Mouse (Mus musculus) embryonic facial prominence, embryonic 15.5 days (tissue): ENCODE data around the gene Gm17428. TPM values are rescaled to one million over a fixed set of nuclear protein-coding genes. Genes with fewer than 3 reads are reported as not detected.

Experiments used
- ATAC-seq: fragments of 200-750 bp; cut with Nextera tagmentation; 2 replicates; pipeline ENCODE4 v1.8.0; 2017; ENCODE audit warnings: low read depth, moderate TSS enrichment; ENCODE audit not compliant: insufficient number of reproducible peaks, low FRiP score, low TSS enrichment
- H3K27ac ChIP-seq: fragments of 300-500 bp; sonication (generic); replicated peaks from 2 replicates; pipeline ENCODE4 v1.5.1; 2015; ENCODE audit warnings: mild to moderate bottlenecking, inconsistent platforms
- H3K27me3 ChIP-seq: fragments of 300-500 bp; sonication (generic); 2 replicates; pipeline ENCODE4 v1.6.1; 2015; ENCODE audit warnings: inconsistent platforms
- H3K36me3 ChIP-seq: fragments of 300-500 bp; sonication (generic); 2 replicates; pipeline ENCODE4 v1.6.1; 2015; ENCODE audit warnings: mild to moderate bottlenecking, inconsistent platforms
- H3K4me1 ChIP-seq: fragments of 300-500 bp; sonication (generic); 2 replicates; pipeline ENCODE4 v1.6.1; 2015; ENCODE audit warnings: inconsistent platforms
- H3K4me2 ChIP-seq: fragments of 300-500 bp; sonication (generic); replicated peaks from 2 replicates; pipeline ENCODE4 v1.6.1; 2015; ENCODE audit warnings: mild to moderate bottlenecking, inconsistent platforms
- H3K4me3 ChIP-seq: fragments of 300-500 bp; sonication (generic); replicated peaks from 2 replicates; pipeline ENCODE4 v1.5.1; 2015; ENCODE audit warnings: mild to moderate bottlenecking, inconsistent platforms
- H3K9ac ChIP-seq: fragments of 300-500 bp; sonication (generic); 2 replicates; pipeline ENCODE4 v1.6.1; 2015; ENCODE audit warnings: inconsistent platforms
- H3K9me3 ChIP-seq: fragments of 300-500 bp; sonication (generic); replicated peaks from 2 replicates; pipeline ENCODE4 v1.6.1; 2016; ENCODE audit warnings: inconsistent platforms
- WGBS: fragments of 180-500 bp; shearing (Covaris S2); methylation state at CpG from one replicate; pipeline ENCODE4 v1.1.7; 2015; 5-methylcytosine and 5-hydroxymethylcytosine counted together
- polyA plus RNA-seq: library from polyadenylated mRNA; unstranded; fragments of >200 nt; fragmentation: Nextera tagmentation; extraction: Ambion mirVana; gene quantifications from 2 replicates; pipeline ENCODE4 v1.2.1, GENCODE M21; 2015

The Gm17428 gene
- polyA plus RNA-seq, 1 experiment from 2014 or later, result not detected

DNA sequence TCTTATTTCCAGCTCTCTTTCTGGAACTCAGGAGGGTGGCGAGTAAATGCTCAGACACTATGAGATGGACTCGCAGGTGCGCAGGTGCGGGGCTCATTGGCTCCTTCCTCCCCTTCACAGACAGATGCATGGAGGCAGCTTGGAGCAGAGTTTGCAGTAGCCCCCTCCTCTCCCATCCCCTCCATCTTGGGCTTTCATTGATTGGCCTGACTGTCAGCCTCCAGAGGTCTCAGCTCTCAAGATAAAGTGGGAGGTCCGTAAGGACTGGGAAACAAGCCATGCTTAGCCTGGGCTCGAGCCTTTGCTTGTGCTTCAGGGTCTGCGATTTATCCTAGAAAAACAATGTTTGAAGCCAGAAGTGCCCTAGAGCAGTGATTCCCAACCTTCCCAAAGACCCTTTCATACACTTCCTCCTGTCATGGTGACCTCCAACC lies 26.0 kb downstream of the Gm17428 start:
- H3K27me3 ChIP-seq, result no peaks in the 10 kb centered on the region
- H3K4me1 ChIP-seq, result peaks cover 7% of the 10 kb centered on the region
- ATAC-seq, result no peak
- no peak overlapping the region for H3K4me2 ChIP-seq
- H3K4me3 ChIP-seq, result no peak overlapping the region
- WGBS, result 61% methylated on average over 7 of the region's 7 CpGs
- no peaks in the 10 kb centered on the region for H3K36me3 ChIP-seq
- no peak overlapping the region for H3K27ac ChIP-seq
- H3K9me3 ChIP-seq, result no peaks in the 10 kb centered on the region
- H3K9ac ChIP-seq, result no peak overlapping the region

DNA sequence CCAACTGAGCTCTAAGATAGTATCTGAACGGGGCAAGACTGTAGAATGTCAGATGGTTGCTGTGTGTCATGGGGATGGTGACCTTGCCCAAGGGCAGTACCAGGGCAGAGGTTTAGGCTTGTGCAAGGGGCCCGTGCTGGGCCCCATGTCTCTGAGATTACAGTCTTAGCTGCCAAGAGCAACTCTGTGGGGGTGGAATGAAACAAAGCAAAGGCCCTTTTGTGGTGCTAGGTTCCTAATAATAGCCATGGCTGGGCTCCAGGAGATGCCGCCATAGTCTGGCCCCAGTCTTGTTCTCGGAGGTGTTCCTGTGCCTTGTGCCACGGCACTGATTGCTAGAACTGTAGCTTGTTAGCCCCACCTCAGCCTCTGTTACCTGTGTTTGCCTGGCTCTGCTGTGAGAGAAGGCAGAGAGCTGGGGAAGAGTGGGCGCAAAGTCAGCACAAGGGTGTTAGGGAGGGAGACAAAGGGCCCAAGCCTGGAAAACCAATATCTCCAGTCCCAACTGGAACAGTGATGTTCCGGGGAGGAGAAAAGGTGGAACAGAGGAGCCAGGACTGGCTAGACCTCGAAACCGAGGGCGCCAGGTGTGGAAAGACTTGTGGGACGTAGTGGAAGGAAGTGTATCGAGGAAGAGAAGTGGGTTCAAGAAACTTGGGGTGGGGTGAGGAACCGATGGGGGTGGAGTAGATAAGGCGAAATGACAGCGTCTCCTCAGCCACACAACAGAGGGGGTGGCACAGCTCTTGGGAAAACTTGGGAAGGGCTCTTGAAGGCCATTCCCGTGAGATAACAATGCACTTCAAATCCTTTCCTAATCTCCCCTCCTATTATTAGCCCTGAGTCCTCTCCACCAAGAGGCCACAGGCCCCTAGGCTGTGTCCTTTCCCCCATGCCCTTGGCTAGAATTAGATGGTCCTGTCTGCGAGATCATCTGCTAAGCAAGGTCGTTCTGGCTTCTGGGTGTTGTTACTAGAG lies 27.4 kb downstream of the Gm17428 start:
- H3K27ac ChIP-seq, result no peak overlapping the region; the same call in 1 of the 2 replicates
- H3K4me3 ChIP-seq, result no peak overlapping the region
- H3K4me2 ChIP-seq, result no peak overlapping the region
- H3K9me3 ChIP-seq, result no peaks in the 10 kb centered on the region
- peaks cover 7% of the 10 kb centered on the region for H3K4me1 ChIP-seq
- 69% methylated on average over 18 of the region's 18 CpGs for WGBS
- H3K27me3 ChIP-seq, result no peaks in the 10 kb centered on the region
- H3K9ac ChIP-seq, result no peak overlapping the region
- 0 out of 2 replicates have a peak, but pooled peaks have one; percentile 36 for ATAC-seq
- H3K36me3 ChIP-seq, result no peaks in the 10 kb centered on the region

DNA sequence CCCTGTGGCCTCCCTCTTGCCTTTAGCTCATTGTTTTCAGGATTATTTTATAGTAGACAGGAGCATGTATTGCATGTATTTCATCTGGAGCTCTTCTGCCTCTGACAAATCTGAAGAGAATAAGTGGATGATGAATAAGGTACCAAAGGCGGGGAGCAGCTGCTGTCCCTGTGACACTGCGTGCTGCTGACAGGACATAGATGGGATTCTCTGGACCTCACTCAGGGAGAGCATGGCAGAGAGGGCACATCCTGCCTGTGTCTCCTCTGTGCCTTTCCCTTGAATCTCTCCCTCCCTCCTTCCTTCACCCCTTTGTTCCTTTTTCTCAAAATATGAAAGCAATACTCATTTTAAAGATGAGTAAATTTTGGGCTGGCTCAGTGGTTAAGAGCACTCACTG lies 28.8 kb downstream of the Gm17428 start:
- 78% methylated on average over 2 of the region's 2 CpGs for WGBS
- Histone ChIP-seq H3K27ac (no peak overlapping the region), H3K4me3 (no peak overlapping the region), H3K27me3 (no peaks in the 10 kb centered on the region), H3K4me1 (peaks cover 7% of the 10 kb centered on the region), H3K9ac (no peak overlapping the region), H3K9me3 (no peaks in the 10 kb centered on the region), H3K4me2 (no peak overlapping the region), H3K36me3 (no peaks in the 10 kb centered on the region)
- ATAC-seq, result no peak

DNA sequence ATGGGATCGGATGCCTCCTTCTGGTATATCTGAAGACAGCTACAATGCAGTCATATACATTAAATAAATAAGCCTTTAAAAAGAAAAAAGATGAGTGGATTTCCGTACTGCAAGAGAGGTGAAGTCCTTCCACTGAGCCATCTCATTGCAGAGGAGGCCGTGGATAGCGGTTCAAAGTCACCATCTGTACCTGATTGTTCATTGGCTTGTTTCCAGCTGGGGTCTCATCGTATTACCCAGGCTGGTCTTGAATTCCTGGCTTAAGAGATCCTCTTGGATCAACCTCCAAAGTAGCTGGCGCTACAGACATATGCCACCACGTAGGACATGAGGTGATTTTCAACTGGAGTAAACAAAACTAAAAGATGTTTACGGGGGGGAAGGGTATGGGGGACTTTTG lies 29.2 kb downstream of the Gm17428 start:
- no peaks in the 10 kb centered on the region for H3K9me3 ChIP-seq
- no peak overlapping the region for H3K4me3 ChIP-seq
- no peak overlapping the region for H3K9ac ChIP-seq
- WGBS, result 57% methylated on average over 8 of the region's 8 CpGs
- no peak overlapping the region for H3K4me2 ChIP-seq
- no peaks in the 10 kb centered on the region for H3K27me3 ChIP-seq
- H3K36me3 ChIP-seq, result no peaks in the 10 kb centered on the region
- ATAC-seq, result no peak
- no peak overlapping the region for H3K27ac ChIP-seq
- H3K4me1 ChIP-seq, result peaks cover 7% of the 10 kb centered on the region

DNA sequence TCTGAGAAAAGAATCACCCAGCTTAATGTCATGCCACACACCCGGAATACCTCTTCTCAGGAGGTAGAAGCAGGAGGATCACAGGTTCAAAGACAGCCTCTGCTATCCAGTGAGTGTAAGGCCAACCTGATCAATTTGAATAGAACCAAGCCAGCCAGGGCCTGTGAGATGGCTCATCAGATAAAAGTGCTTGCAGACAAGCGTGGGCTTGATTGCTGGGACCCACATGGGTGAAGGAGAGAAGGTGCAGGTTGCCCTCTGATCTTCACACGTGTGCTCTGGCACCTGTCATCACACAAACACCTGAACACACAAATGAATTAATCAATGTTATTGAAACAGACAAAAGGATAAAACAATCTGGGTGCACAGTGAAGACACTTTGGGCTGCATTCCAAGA lies 29.8 kb downstream of the Gm17428 start:
- H3K36me3 ChIP-seq, result no peaks in the 10 kb centered on the region
- H3K9ac ChIP-seq, result no peak overlapping the region
- peaks cover 7% of the 10 kb centered on the region for H3K4me1 ChIP-seq
- no peak for ATAC-seq
- 69% methylated on average over 3 of the region's 3 CpGs for WGBS
- no peak overlapping the region for H3K4me2 ChIP-seq
- H3K27ac ChIP-seq, result no peak overlapping the region
- H3K4me3 ChIP-seq, result no peak overlapping the region
- H3K27me3 ChIP-seq, result no peaks in the 10 kb centered on the region
- no peaks in the 10 kb centered on the region for H3K9me3 ChIP-seq

DNA sequence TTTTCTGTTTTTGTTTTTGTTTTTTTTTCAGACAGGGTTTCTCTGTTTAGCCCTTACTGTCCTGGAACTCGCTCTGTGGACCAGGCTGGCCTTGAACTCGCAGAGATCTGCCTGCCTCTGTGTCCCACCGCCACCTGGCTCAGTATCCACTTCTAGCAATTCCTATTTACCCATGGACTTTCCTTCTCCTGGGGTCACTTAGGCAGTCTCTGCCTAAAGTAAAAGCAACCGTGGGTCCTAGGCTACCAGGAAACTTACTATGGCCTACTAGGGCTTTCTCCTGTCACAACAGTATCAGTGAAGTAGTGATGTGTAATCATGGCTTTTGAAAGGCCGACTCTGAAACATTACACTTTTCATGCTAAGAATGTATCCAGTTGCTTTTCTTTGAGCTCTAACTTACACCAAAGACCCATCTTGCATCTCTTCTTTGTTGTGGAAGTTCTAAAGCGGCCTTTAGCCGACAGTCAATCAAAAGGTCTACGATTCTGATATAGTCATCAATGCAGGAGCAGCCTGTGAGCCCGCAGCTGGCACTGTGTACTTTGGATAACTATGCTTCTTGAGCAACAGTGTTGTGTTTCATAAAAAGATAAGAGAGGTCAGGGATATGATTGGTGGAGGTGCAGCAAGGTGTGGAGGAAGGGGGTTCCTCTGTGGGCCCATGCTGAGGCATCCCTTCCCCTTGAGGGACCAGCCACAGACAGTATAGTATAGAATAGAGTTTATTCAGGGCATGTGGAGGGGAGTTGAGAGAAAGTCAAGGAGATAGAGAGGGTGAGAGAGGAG lies 30.6 kb downstream of the Gm17428 start:
- Histone ChIP-seq H3K9ac (no peak overlapping the region), H3K4me3 (no peak overlapping the region), H3K9me3 (no peaks in the 10 kb centered on the region), H3K4me1 (peaks cover 7% of the 10 kb centered on the region), H3K36me3 (no peaks in the 10 kb centered on the region), H3K27me3 (no peaks in the 10 kb centered on the region), H3K4me2 (no peak overlapping the region), H3K27ac (no peak overlapping the region)
- ATAC-seq, result no peak
- 89% methylated on average over 9 of the region's 9 CpGs for WGBS

DNA sequence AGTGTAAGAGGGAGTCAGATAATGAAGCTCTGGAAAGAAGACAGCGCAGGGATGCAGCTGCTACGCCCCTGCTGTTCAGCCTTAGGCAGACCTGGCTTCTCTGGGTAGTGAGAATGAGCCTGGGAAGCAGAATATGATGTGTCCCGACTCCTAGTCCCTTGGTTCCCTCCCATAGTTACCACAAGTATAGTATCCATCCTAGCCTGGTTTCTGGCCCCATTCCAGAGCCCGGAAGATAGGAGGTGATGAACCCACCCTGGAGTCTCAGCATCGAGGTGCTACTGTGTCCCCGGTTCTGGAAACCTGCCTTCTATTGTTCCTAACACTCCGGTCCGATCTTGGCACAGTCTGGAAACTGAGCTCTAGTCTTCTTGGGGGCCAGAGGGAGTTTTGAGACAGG lies 31.7 kb downstream of the Gm17428 start:
- Histone ChIP-seq H3K4me2 (no peak overlapping the region), H3K4me1 (peaks cover 4% of the 10 kb centered on the region; the same call in 1 of the 2 replicates), H3K4me3 (no peak overlapping the region), H3K27me3 (no peaks in the 10 kb centered on the region), H3K36me3 (no peaks in the 10 kb centered on the region), H3K9me3 (no peaks in the 10 kb centered on the region), H3K9ac (no peak overlapping the region), H3K27ac (no peak overlapping the region)
- WGBS, result 78% methylated on average over 8 of the region's 8 CpGs
- 0 out of 2 replicates have a peak, but pooled peaks have one; percentile 26 for ATAC-seq

DNA sequence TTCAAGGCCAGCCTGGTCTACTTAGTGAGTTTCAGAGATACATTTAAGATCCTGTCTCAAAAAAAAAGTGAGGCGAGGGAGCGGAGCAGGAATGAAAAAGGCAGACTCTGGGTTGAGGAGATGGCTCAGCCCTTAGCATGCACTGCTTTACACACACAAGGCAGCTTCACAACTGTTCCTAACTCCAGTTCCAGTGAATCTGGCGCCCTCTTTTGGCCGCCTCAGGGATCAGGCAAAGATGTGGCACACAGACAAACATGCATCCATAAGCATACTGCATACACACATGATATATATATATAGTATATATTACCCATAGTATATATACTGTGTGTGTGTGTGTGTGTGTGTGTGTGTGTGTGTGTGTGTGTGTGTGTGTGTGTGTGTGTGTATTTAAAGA lies 34.4 kb downstream of the Gm17428 start:
- no peak for ATAC-seq
- Histone ChIP-seq H3K27ac (no peak overlapping the region), H3K4me2 (no peak overlapping the region), H3K4me3 (no peak overlapping the region), H3K36me3 (no peaks in the 10 kb centered on the region), H3K4me1 (no peaks in the 10 kb centered on the region), H3K27me3 (no peaks in the 10 kb centered on the region), H3K9me3 (no peaks in the 10 kb centered on the region), H3K9ac (no peak overlapping the region)
- WGBS, result 66% methylated on average over 4 of the region's 4 CpGs

DNA sequence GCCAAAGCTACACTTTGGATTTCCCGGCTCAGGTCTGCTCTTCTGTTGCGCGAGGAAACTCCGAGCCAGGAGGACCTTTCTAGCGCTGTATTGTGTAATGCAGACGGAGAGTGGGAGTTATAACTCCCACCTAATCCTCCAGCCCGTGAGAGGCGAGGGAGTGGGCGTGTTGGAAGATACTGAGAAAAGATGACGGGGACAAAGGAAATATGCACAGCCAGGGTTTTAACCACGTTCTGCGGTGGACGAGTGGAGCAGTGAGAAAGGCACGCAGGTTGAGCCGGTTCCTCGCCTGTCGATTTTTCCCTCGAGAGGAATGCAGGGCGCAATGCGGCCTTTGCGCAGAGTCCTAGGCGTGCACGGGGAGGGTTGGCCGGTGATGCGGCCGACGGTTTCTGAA lies 37.9 kb downstream of the Gm17428 start:
- ATAC-seq, result peak; percentile 20
- H3K4me3 ChIP-seq, result peak overlapping the region; percentile 55
- H3K9me3 ChIP-seq, result no peaks in the 10 kb centered on the region
- H3K27ac ChIP-seq, result peak overlapping the region; percentile 97
- no peaks in the 10 kb centered on the region for H3K27me3 ChIP-seq
- peak overlapping the region; percentile 55 for H3K9ac ChIP-seq
- H3K36me3 ChIP-seq, result peaks cover 13% of the 10 kb centered on the region
- peak overlapping the region; percentile 75 for H3K4me2 ChIP-seq
- under 1% methylated on average over 27 of the region's 27 CpGs for WGBS
- H3K4me1 ChIP-seq, result no peaks in the 10 kb centered on the region

DNA sequence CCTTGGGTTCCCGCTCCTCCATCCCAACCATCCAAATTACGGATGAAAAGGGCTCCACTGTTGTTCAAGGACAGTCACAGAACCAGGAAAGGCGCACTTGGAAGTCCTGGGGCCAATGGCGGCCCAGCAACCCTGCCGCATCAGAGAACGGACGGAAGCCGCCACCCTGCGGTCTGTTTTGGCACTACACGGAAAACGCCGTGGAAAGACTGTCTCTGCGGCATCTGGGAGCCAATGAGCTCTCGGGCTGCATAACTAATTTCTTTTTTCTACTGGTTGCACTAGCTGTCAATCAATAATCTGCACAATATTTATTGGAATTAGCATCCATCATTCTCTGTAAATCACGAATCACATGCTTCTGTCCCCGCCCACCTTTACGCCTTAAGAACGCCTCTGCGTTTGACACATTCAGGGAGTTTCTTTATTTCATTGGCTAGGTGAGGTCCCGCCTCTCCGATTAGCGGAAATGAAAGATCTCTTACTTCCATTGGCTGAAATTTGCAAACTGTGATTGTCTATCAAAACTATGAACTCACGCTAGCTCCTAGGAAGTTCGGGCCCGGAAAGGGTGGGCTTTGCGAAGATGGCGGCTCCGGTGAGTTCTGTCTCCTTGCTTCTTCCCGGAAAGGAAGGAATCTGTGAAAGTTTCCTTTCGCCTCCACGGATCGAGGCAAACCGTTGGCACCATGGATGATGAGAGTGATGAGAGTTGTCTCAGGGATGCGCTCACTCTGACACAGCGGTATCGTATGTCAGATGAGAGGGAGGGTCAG lies 38.4 kb downstream of the Gm17428 start, which contains the start of gene Ngdn:
Gene Ngdn, plus strand, starts transcription at position 464 of the 776 bp plus-strand sequence.
- Histone ChIP-seq H3K4me3 (peak within 1 kb of the TSS; percentile 76), H3K9ac (peak within 1 kb of the TSS; percentile 68), H3K4me2 (peak within 1 kb of the TSS; percentile 75), H3K27me3 (no peaks in the 10 kb centered on the region), H3K9me3 (no peaks in the 10 kb centered on the region), H3K27ac (peak within 1 kb of the TSS; percentile 97), H3K36me3 (peaks cover 16% of the 10 kb centered on the region), H3K4me1 (no peaks in the 10 kb centered on the region)
- ATAC-seq, result peak; percentile 97
- WGBS, result under 1% methylated on average over 36 of the region's 36 CpGs
